Mouse (Mus musculus) intestine, embryonic 15.5 days (tissue): Measurements from ENCODE around the gene Stard13. TPM values are rescaled to one million over a fixed set of nuclear protein-coding genes. Genes with fewer than 3 reads are reported as not detected.

ENCODE experiments used
- ATAC-seq: fragments of 200-750 bp; cut with Nextera tagmentation; 2 replicates; pipeline ENCODE4 v1.8.0; 2017; ENCODE audit warnings: moderate TSS enrichment, moderate library complexity
- H3K27ac ChIP-seq: fragments of 300-500 bp; sonication (generic); 2 replicates; pipeline ENCODE4 v1.5.1; 2015; ENCODE audit warnings: mild to moderate bottlenecking, inconsistent platforms
- H3K27me3 ChIP-seq: fragments of 300-500 bp; sonication (generic); replicated peaks from 2 replicates; pipeline ENCODE4 v1.6.1; 2015; ENCODE audit warnings: inconsistent platforms
- H3K36me3 ChIP-seq: fragments of 300-500 bp; sonication (generic); 2 replicates; pipeline ENCODE4 v1.6.1; 2015; ENCODE audit warnings: inconsistent platforms
- H3K4me1 ChIP-seq: fragments of 300-500 bp; sonication (generic); replicated peaks from 2 replicates; pipeline ENCODE4 v1.6.1; 2015; ENCODE audit warnings: inconsistent platforms
- H3K4me2 ChIP-seq: fragments of 300-500 bp; sonication (generic); replicated peaks from 2 replicates; pipeline ENCODE4 v1.6.1; 2015; ENCODE audit warnings: mild to moderate bottlenecking, inconsistent platforms
- H3K4me3 ChIP-seq: fragments of 300-500 bp; sonication (generic); replicated peaks from 2 replicates; pipeline ENCODE4 v1.5.1; 2015; ENCODE audit warnings: inconsistent platforms
- H3K9ac ChIP-seq: fragments of 300-500 bp; sonication (generic); 2 replicates; pipeline ENCODE4 v1.6.1; 2015; ENCODE audit warnings: inconsistent platforms
- H3K9me3 ChIP-seq: fragments of 300-500 bp; sonication (generic); 2 replicates; pipeline ENCODE4 v1.6.1; 2016; ENCODE audit warnings: inconsistent platforms
- WGBS: fragments of 180-500 bp; shearing (Covaris S2); methylation state at CpG from one replicate; pipeline ENCODE4 v1.1.7; 2015; 5-methylcytosine and 5-hydroxymethylcytosine counted together
- polyA plus RNA-seq: library from polyadenylated mRNA; unstranded; fragments of >200 nt; fragmentation: Nextera tagmentation; extraction: Ambion mirVana; gene quantifications from 2 replicates; pipeline ENCODE4 v1.2.1, GENCODE M21; 2015

Gene Stard13
- polyA plus RNA-seq, 1 experiment from 2014 or later: 12.6 TPM

DNA sequence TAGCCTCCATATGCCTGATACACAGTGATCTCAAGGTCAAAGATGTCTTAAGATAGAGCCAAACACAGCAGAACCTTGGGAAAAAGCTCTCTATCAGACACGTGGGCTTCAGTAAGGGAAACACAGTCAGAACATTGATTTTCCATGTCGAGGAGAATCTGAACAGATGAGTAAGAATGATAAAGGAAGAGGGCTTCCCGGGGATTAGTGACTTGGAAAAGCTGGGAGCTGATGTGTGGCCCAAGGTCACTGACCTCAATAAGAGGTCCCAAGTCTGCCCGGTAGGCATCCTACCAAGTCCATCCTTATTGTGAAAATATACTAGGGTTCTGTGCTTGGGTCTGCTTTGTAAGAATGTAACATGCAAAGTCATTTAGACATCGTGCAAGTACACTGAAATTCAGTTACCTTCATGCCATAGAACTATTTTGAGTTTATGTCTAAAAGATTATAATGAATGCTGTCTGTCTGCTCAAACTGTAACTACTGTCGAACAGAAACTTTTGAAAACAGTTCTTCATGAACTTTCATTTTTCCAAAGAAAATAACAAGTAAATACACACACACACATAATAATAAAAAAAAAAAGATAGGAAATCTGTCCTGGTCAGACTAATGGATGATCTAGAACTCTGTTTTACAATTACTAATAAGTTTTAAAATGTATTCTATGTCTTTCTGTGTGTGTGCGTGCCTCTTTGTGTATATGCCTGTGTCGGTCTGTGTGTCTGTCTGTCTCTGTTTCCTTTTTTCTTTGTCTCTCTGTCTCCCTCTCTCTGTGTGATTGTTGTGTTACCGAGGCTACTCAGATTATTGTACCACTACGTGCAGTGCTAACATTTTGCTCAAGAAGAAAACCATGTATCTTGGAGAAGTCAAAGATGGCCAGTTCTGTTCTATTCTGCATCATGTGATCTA lies 128.3 kb downstream of the Stard13 start:
- H3K4me1 ChIP-seq: peaks cover 16% of the 10 kb centered on the region
- 75% methylated on average over 10 of the region's 10 CpGs for WGBS
- no peaks in the 10 kb centered on the region for H3K9me3 ChIP-seq
- no peaks in the 10 kb centered on the region for H3K27me3 ChIP-seq
- ATAC-seq: peak; percentile 13; the same call in 1 of the 2 replicates
- H3K4me3 ChIP-seq: no peak overlapping the region
- H3K9ac ChIP-seq: no peak overlapping the region
- no peak overlapping the region for H3K4me2 ChIP-seq
- H3K36me3 ChIP-seq: no peaks in the 10 kb centered on the region
- H3K27ac ChIP-seq: no peak overlapping the region

DNA sequence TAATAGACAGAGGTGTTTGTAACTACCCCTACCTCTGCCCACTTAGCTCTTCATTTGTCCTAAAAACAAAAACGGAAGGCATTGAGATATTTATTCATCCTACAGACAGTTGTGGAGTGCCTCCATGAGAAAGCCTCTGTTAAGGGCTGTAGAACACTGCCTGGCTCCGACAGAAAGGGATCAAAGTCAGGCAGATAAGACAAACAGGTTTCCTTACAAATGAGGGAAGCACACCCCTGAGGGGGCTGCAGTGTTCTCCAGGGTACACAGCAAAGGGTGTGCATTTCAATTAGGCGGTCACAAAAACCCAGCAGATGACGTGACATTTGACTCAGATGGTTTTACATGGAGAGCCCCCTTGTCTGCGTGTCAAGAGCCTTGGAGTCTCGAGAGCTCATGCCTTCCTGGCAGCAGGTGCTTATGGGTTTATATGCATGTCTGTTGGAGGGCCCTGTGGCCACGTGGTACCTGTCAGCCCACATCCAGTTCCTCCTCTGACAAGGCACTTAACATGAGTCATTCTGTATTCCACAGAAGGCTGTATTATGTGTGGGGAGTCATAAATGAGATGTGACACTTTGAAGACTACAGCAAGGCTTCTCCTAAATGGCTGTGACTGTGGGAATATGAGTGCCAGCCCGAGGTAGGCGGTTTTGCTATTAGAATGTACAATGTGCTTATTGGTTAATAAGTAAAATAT lies 129.1 kb downstream of the Stard13 start:
- 60% methylated on average over 9 of the region's 9 CpGs for WGBS
- no peaks in the 10 kb centered on the region for H3K9me3 ChIP-seq
- H3K9ac ChIP-seq: no peak overlapping the region
- H3K27ac ChIP-seq: peak overlapping the region; percentile 24; the same call in 1 of the 2 replicates
- no peak overlapping the region for H3K4me2 ChIP-seq
- H3K4me1 ChIP-seq: peaks cover 16% of the 10 kb centered on the region
- no peak overlapping the region for H3K4me3 ChIP-seq
- H3K36me3 ChIP-seq: no peaks in the 10 kb centered on the region
- H3K27me3 ChIP-seq: no peaks in the 10 kb centered on the region
- peak; percentile 93 for ATAC-seq

DNA sequence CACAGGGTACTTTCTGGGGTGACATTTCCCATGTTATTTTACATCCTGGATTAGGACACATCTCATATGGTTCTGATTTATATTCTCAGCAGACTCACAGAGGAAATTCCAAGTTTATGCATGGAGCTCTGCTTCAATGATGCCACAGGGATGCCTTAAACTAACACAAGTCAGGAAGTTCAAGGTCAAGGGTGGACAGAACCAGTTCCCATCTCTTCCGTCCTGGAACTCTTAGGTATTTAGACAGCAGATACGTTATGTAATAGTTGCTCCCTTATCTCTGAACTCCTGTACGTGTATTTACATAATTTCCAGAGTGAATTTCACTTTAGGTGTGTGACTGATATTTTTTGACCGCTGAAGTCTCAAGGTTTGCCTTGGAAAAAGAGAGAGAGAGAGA lies 130.4 kb downstream of the Stard13 start:
- no peak overlapping the region for H3K4me3 ChIP-seq
- H3K4me1 ChIP-seq: peaks cover 13% of the 10 kb centered on the region
- H3K27ac ChIP-seq: no peak overlapping the region
- no peaks in the 10 kb centered on the region for H3K9me3 ChIP-seq
- WGBS: 52% methylated on average over 4 of the region's 4 CpGs
- H3K27me3 ChIP-seq: no peaks in the 10 kb centered on the region
- no peaks in the 10 kb centered on the region for H3K36me3 ChIP-seq
- no peak for ATAC-seq
- no peak overlapping the region for H3K4me2 ChIP-seq
- no peak overlapping the region for H3K9ac ChIP-seq

DNA sequence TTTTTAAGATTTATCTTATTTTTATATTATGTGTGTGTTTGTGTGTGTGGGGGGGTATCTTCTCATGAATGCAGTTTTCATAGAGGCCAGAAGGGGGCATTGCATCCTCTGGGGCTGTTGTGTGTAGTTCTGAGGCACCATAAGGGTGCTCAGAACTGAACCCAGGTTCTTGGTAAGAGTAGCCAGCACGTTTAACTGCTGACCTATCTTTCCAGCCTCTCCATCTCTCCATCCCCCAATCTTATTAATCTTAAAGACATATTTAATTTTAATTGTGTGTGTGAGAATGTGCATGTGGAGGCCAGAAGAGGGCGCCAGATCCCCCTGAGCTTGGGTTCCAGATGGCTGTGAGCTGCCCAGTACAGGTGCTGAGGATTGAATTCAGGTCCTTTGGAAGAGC lies 131.4 kb downstream of the Stard13 start:
- 0 out of 2 replicates have a peak, but pooled peaks cover 8% of the 10 kb centered on the region for H3K4me1 ChIP-seq
- H3K36me3 ChIP-seq: no peaks in the 10 kb centered on the region
- no peaks in the 10 kb centered on the region for H3K9me3 ChIP-seq
- no peak overlapping the region for H3K4me2 ChIP-seq
- no peak for ATAC-seq
- 60% methylated on average over 2 of the region's 2 CpGs for WGBS
- no peak overlapping the region for H3K27ac ChIP-seq
- no peaks in the 10 kb centered on the region for H3K27me3 ChIP-seq
- H3K4me3 ChIP-seq: no peak overlapping the region
- H3K9ac ChIP-seq: no peak overlapping the region

DNA sequence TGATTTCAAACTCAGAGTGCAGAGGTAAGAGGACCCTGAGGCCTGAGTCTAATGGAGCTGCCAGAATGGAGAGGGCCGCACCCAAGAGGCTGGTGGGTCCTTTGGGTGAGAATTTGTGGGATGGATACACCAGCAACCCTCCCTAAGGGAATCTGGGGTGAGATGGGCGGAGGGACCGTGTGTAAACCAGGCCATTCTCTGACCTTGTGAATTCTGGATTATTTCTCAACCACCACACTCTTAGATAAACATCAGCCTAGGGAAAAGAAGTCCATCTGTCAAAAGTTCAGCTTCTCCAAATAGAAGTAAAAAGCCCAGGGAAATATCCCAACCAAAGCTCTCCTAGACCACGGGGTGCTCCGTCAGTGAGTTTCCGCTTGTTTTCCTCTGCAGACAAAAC lies 137.6 kb downstream of the Stard13 start:
- ATAC-seq: no peak
- Histone ChIP-seq H3K4me2 (no peak overlapping the region), H3K4me1 (no peaks in the 10 kb centered on the region; the same call in 1 of the 2 replicates), H3K36me3 (no peaks in the 10 kb centered on the region), H3K9ac (no peak overlapping the region), H3K9me3 (no peaks in the 10 kb centered on the region), H3K4me3 (no peak overlapping the region), H3K27ac (peak overlapping the region; percentile 41; the same call in 1 of the 2 replicates), H3K27me3 (no peaks in the 10 kb centered on the region)
- WGBS: 50% methylated on average over 6 of the region's 6 CpGs

DNA sequence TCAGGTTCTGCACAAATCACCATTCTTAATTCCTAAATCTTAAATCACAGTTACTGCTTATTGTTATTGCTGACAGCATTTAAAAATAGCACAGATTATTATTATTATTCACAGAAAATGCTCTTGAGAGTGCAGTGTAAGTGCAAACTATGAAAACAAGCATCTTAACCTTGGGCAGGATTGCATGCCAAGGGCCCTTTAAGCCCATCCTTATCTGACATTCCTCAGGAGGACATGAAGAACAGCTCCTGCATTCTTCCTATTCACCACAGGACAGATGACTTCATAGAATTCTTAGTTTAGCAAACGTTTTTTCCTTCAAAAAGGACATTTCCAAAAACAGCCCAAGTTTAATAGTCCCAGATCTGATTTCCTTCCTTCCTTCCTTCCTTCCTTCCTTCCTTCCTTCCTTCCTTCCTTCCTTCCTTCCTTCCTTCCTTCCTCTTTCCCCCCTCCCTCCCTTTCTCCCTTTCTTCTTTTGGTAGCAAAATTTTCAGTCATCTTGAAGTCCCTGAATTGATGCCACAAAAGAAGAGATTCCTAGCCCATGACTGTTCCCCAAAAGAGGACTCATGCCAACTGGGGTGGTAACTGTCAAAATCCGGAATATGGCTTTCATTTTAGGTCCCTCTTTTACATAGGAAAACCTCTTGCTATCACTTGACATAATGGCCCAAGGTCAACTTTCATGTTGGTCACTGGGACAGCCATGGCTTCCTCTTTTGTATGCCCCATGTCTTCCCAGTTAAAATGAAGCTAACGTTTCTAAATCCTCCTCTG lies 140.6 kb downstream of the Stard13 start:
- Histone ChIP-seq H3K4me2 (no peak overlapping the region), H3K36me3 (no peaks in the 10 kb centered on the region), H3K27ac (no peak overlapping the region), H3K4me1 (no peaks in the 10 kb centered on the region; the same call in 1 of the 2 replicates), H3K27me3 (no peaks in the 10 kb centered on the region), H3K4me3 (no peak overlapping the region), H3K9ac (no peak overlapping the region), H3K9me3 (no peaks in the 10 kb centered on the region)
- 69% methylated on average over 3 of the region's 3 CpGs for WGBS
- ATAC-seq: no peak

DNA sequence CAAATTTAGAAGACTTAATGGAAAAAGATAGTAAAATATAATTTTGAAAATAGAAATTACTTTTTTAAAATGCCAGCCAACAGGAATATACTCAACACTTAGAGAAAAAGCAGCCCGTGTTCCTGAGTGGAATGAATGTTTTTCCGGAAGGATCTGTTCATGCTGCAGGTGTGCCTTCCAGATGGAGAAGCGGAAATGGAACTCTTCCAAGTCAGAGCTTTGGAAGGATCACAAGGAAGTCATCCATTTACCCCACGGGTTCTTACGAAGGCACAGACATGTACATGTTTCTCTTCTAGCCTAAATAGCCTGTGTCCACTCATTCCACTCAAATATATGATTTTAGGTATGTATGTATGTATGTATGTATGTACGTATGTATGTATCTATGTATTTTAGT lies 142.6 kb downstream of the Stard13 start:
- WGBS: 75% methylated on average over 6 of the region's 6 CpGs
- H3K9me3 ChIP-seq: no peaks in the 10 kb centered on the region

DNA sequence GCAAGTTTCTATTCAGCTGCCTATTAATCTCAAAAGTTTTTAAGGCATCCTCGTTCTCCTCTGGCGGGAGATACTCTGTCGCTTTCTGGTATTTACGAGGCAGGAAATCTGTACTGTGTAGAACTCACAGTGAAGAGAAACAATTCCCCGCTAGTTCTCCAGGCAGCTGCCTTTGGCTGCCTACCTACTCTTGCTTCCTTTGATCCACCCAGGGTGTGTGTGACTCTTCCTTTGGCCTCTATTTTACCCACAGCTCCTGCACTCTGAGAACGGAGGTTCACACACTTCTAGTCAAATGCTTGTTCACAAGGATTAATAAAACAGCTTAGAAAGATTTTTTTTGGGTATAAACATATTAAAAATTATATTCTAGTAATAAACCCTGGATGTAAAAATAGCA lies 144.4 kb downstream of the Stard13 start:
- Histone ChIP-seq H3K9ac (no peak overlapping the region), H3K4me1 (peaks cover 5% of the 10 kb centered on the region; the same call in 1 of the 2 replicates), H3K4me2 (no peak overlapping the region), H3K9me3 (no peaks in the 10 kb centered on the region), H3K4me3 (no peak overlapping the region), H3K27ac (no peak overlapping the region), H3K27me3 (no peaks in the 10 kb centered on the region), H3K36me3 (no peaks in the 10 kb centered on the region)
- WGBS: 39% methylated on average over 6 of the region's 6 CpGs
- no peak for ATAC-seq

More for the DNA sequence above, 142.6 kb downstream of the Stard13 start:
- Histone ChIP-seq H3K27me3 (no peaks in the 10 kb centered on the region), H3K4me2 (no peak overlapping the region), H3K9ac (no peak overlapping the region), H3K4me3 (no peak overlapping the region), H3K36me3 (no peaks in the 10 kb centered on the region), H3K4me1 (peaks cover 5% of the 10 kb centered on the region), H3K27ac (no peak overlapping the region)
- ATAC-seq: no peak

DNA sequence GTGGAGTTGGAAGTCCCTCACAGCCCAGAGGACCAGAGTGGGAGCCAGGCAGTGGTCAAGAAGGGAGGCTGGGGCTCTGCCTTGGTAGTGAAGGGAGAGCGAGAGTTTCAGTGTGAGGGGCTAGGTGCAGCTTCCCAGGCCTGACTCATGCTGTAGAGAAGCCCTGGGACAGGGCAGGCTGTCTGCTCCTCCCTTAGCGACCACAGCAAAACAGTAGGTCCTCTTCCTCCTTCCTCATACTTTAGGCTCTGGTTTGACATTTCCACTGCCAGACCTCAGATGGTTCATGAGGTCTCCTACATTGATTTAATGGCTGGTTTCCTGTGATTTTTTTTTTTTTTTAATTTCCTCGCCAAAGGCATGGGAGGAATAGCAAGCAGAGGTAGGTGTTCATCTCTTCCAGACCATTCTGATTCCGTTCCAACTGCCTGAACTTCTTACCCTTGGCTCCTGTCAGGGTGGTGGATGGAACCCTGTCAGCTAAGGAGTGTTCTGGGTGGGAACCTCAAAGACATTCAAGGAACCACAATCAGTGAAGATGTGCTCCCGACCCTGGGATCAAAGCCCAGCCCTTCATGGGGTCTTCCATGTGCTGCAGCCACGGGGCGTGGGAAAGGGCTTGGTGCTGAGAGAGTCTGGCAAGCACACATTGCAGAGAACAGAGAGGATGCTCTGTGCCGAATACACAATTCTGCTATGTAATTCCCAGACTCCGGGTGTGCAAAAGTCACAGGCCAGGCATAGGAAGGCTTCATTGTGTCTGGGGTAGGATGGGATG lies 147.0 kb downstream of the Stard13 start:
- Histone ChIP-seq H3K9ac (no peak overlapping the region), H3K27me3 (no peaks in the 10 kb centered on the region), H3K27ac (no peak overlapping the region), H3K36me3 (no peaks in the 10 kb centered on the region), H3K4me2 (no peak overlapping the region), H3K4me1 (peaks cover 5% of the 10 kb centered on the region; the same call in 1 of the 2 replicates), H3K9me3 (no peaks in the 10 kb centered on the region), H3K4me3 (no peak overlapping the region)
- peak; percentile 53; the same call in 1 of the 2 replicates for ATAC-seq
- 58% methylated on average over 9 of the region's 9 CpGs for WGBS

DNA sequence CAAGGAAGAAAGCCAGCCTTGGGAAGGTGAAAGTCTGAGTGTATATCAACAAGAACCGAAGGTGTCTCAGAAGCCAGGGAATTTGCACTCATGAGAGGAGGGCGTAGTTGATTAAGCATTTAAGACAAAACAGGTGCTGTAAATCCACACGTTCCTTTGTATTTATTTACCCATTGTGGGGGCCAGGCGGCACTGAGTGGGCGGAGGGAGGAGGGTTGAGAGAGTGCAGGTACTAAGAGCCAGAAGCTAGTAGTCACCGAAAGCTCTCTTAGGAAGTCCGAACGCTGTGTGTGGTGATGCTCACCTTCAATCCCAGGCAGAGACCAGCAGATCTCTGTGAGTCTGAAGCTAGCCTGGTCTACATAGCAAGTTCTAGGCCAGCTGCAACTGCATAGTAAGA lies 147.9 kb downstream of the Stard13 start:
- H3K27me3 ChIP-seq: no peaks in the 10 kb centered on the region
- H3K9ac ChIP-seq: no peak overlapping the region
- no peak overlapping the region for H3K27ac ChIP-seq
- H3K36me3 ChIP-seq: no peaks in the 10 kb centered on the region
- no peaks in the 10 kb centered on the region for H3K9me3 ChIP-seq
- no peak overlapping the region for H3K4me2 ChIP-seq
- WGBS: 70% methylated on average over 8 of the region's 8 CpGs
- no peak overlapping the region for H3K4me3 ChIP-seq
- ATAC-seq: no peak
- H3K4me1 ChIP-seq: peaks cover 5% of the 10 kb centered on the region; the same call in 1 of the 2 replicates

DNA sequence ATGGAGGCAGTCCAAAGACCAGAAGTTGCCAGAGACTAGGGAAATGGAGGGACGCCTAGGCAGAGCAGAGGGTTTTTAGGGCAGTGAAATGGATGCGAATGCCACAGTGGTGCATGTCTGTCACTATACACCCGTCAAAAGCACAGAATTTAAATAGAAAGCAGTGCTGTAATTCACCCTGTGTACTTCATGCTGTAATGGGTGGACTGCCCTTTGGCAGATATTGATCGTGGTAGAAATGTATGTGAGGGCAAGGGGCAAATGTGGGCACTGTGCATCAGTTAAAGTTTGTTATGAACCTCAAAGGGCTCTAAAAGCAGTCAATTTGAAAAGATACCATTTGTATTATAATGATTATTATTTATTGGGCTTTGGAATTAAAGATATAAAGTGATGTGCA lies 153.4 kb downstream of the Stard13 start:
- H3K36me3 ChIP-seq: no peaks in the 10 kb centered on the region
- no peak overlapping the region for H3K4me3 ChIP-seq
- ATAC-seq: 0 out of 2 replicates have a peak, but pooled peaks have one; percentile 25
- H3K27me3 ChIP-seq: no peaks in the 10 kb centered on the region
- H3K4me1 ChIP-seq: no peaks in the 10 kb centered on the region
- no peaks in the 10 kb centered on the region for H3K9me3 ChIP-seq
- no peak overlapping the region for H3K9ac ChIP-seq
- WGBS: 87% methylated on average over 4 of the region's 4 CpGs
- H3K27ac ChIP-seq: no peak overlapping the region
- no peak overlapping the region for H3K4me2 ChIP-seq
